Mouse (Mus musculus): ENCODE measurements around the gene H1fx.
"Not testable (repeated sequence)": the region's sequence is repeated elsewhere in the genome, so short reads cannot be mapped to it uniquely, and the experiment has no call there.

The H1fx gene

GRCm38 (mm10) chr6:87980374-87981029 lies 935 bp downstream of the H1fx start:
- peak; percentile 76 to 84 for DNase-seq (ENCODE audit: low spot score in 2 of 2)

- DNase-seq (ENCODE audit: low spot score in 2 of 2), result no peak
Observed at GRCm38 (mm10) chr6:87979728-87980127, 1.7 kb downstream of the H1fx start.

GRCm38 (mm10) chr6:87970041-87970440 lies 11.4 kb downstream of the H1fx start:
- DNase-seq (ENCODE audit: low spot score in 2 of 2), result no peak

- DNase-seq (ENCODE audit: low spot score in 2 of 2), result not testable (repeated sequence)
Observed at GRCm38 (mm10) chr6:87962457-87962856, 19.0 kb downstream of the H1fx start.

DNA sequence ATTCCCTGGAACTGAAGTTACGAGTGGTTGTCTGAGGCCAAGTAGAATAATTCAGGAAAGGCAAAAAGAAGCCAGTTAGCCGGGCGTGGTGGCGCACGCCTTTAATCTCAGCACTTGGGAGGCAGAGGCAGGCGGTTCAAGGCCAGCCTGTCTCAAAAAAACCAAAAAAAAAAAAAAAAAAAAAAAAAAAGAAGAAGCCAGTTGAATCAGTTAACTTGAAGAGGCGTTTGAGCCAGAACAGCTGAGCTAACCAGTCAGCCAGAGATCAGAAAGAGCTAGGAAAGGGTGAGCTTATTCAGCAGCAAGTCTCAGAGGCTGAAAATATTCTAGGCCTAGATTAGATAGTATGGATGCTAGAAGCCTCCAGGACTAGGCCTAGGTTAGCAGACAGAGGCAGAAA lies 39.3 kb downstream of the H1fx start:
- no peak for DNase-seq (ENCODE audit: low spot score in 2 of 2)

DNA sequence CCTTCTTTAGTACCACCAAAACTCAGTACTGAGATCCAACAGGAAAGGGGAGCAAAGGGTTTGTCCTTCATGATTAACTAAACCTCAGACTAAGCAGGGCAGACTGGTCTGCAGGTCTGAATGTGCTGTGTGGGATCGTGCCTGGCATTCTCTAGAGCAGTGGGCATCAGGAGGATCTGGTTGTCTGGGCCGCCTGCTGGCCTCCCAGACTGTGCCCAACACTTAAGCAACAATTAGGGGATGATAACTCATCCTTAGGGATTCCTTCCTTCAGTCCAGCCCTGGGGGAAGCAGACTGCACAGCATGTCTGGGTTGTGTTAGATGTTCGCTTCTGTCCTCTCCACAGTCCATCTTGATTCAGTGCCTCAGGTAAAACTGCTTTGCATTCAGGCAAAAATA lies 42.5 kb downstream of the H1fx start:
- DNase-seq (ENCODE audit: low spot score in 2 of 2), result no peak

GRCm38 (mm10) chr6:87937178-87937788 lies 44.2 kb downstream of the H1fx start:
- no peak for DNase-seq (ENCODE audit: low spot score in 2 of 2)

DNA sequence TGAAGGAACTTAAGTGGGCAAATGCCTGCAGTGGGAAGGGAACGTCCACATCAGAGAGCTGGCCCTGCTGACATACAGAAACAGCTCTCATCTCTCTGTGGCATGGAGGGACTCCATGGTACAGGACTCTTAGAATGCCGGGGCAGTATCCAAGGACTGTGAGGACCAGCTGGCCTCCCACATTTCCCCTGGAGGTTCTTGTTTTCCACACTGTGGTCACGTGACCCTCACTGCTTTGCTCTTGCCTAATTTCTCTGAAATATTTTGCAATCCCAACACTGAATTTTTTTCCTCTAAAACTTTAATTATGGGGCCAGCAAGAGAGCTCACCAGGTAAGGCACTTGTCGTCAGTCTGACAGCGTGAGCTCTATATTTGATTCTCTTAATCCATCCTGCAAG lies 46.4 kb downstream of the H1fx start:
- no peak for DNase-seq (ENCODE audit: low spot score in 2 of 2)

All from right cerebral cortex, adult 2 months (tissue).